Mouse (Mus musculus) G1E (cell line): ENCODE measurements at regions not wholly inside any gene's neighbourhood (a gene's known extent, or its start where the extent isn't known, plus 50 kb on each side); places are given as distances from the start of the nearest gene placed in this dataset.

Experiments
- ATAC-seq: 2 replicates; pipeline ENCODE4 v1.8.0; 2016; ENCODE audit warnings: mild to moderate bottlenecking; ENCODE audit not compliant: insufficient number of reproducible peaks, poor library complexity, low FRiP score, severe bottlenecking; ENCODE audit errors: extremely low read depth
- DNase-seq: peaks from one replicate; pipeline ENCODE4 v3.0.0; 2012; ENCODE audit warnings: low spot score
- H3K27me3 ChIP-seq: 2 replicates; pipeline ENCODE4 v1.6.1; 2012; ENCODE audit warnings: mild to moderate bottlenecking, low read length, inconsistent platforms; ENCODE audit not compliant: insufficient read depth
- H3K36me3 ChIP-seq: replicated peaks from 2 replicates; pipeline ENCODE3; 2012; ENCODE audit warnings: mild to moderate bottlenecking, inconsistent platforms
- H3K4me1 ChIP-seq: 2 replicates; pipeline ENCODE4 v1.6.1; 2012; ENCODE audit warnings: low read depth, low read length, inconsistent platforms, mixed read lengths; ENCODE audit not compliant: insufficient read depth
- H3K4me3 ChIP-seq: 2 replicates; pipeline ENCODE4 v1.5.1; 2012; ENCODE audit warnings: low read depth, mild to moderate bottlenecking, inconsistent platforms, low read length, moderate library complexity, mixed read lengths
- H3K9me3 ChIP-seq: replicated peaks from 2 replicates; pipeline ENCODE4 v1.6.1; 2012; ENCODE audit warnings: inconsistent platforms
- CTCF ChIP-seq: IDR thresholded peaks from 2 replicates; pipeline ENCODE4 v1.5.1; 2012; ENCODE audit warnings: low read depth, low read length, inconsistent platforms, mixed read lengths
- GATA1 ChIP-seq: IDR thresholded peaks from 2 replicates; pipeline ENCODE4 v1.6.1; 2012; ENCODE audit warnings: borderline replicate concordance, low read length, inconsistent platforms, mixed read lengths
- GATA2 ChIP-seq: IDR thresholded peaks from 2 replicates; pipeline ENCODE4 v1.6.1; 2012; ENCODE audit warnings: low read depth, low read length, inconsistent platforms, borderline replicate concordance
- POLR2AphosphoS5 ChIP-seq: IDR thresholded peaks from 2 replicates; pipeline ENCODE4 v1.6.1; 2012; ENCODE audit warnings: low read depth, low read length, inconsistent platforms; ENCODE audit not compliant: insufficient replicate concordance
- TAL1 ChIP-seq: conservative IDR thresholded peaks from 2 replicates; pipeline ENCODE4 v1.6.1; 2012; ENCODE audit warnings: low read depth, low read length, inconsistent platforms, mixed read lengths

DNA sequence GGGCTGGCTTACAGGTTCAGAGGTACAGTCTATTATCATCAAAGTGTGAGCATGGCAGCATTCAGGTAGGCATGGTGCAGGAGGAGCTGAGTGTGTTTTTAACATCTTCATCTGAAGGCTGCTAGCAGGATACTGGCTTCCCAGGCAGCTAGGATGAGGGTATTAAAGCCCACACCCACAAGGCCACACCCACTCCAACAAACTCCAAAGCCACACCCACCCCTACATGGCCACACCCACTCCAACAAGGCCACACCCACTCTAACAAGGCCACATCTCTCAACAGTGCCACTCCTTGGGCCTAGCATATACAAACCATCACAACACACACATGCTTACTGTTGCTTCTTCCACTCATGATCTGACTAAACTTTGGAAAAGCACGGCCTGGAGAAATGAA, 172.5 kb downstream of the Msrb3 start:
- DNase-seq = no peak
- ATAC-seq = no peak
- Histone ChIP-seq H3K27me3 (no peaks in the 10 kb centered on the region), H3K36me3 (no peaks in the 10 kb centered on the region), H3K4me3 (no peak overlapping the region), H3K9me3 (peaks cover 59% of the 10 kb centered on the region), H3K4me1 (no peaks in the 10 kb centered on the region)
- TF ChIP-seq GATA1 (no peak), GATA2 (no peak), TAL1 (no peak), CTCF (no peak), POLR2AphosphoS5 (no peak)

DNA sequence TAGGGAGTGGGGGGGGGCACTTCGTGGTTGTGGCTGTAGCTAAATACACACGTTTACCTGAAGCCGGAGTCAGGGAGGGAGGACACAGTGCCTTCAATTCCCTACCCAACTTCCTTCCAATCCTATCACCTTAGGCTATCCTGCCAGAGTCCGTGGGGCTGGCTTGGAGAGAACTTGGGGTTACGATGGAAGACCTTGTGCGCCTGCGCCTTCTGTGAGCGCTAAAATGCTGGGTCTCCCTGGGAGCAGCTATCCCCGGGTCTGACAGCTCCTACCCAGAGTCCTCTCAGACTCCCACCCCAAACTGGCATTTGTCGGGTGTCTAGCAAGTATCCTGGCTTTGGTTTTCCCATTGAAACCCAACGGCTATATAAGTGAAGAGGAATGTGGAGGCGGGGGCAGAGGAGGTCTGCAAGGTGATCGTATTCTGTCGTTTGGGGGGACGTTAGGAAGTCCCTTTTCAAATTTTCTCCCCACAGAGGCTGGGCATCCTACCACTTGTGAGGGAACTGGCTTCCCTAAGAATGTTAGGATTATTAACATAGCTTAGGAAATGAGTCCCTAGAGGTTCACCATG, 176.9 kb downstream of the Msrb3 start:
- Histone ChIP-seq H3K4me1 (no peaks in the 10 kb centered on the region), H3K36me3 (no peaks in the 10 kb centered on the region), H3K9me3 (peaks cover 57% of the 10 kb centered on the region), H3K4me3 (no peak overlapping the region), H3K27me3 (no peaks in the 10 kb centered on the region)
- no peak for DNase-seq
- no peak for ATAC-seq
- TF ChIP-seq GATA1 (no peak), GATA2 (no peak), CTCF (no peak), TAL1 (no peak), POLR2AphosphoS5 (no peak)

DNA sequence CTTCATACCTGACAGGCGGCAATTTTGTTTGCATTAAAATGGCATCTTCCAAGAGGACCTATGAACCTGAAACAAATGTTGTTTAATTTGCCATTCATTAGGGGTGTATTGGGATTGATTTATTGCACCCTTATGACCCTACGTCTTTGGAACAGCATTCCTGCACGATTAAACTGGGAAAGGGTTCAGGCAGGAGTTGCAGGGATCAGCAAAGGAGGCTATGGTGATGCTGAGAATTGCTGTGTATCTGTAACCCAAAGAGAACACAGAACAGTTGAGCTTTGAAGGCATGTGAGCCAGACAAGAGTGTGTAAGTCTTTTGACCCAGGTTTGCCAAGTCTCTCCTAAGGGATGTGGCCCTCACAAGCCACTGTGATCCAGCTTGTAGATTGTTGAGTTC, 177.9 kb downstream of the Msrb3 start:
- ATAC-seq (no peak), DNase-seq (no peak)
- Histone ChIP-seq H3K36me3 (no peaks in the 10 kb centered on the region), H3K4me1 (no peaks in the 10 kb centered on the region), H3K4me3 (no peak overlapping the region), H3K27me3 (no peaks in the 10 kb centered on the region), H3K9me3 (peaks cover 57% of the 10 kb centered on the region)
- no peak for TF ChIP-seq TAL1
- TF ChIP-seq GATA2 = no peak
- no peak for TF ChIP-seq CTCF
- TF ChIP-seq POLR2AphosphoS5 = no peak
- no peak for TF ChIP-seq GATA1

DNA sequence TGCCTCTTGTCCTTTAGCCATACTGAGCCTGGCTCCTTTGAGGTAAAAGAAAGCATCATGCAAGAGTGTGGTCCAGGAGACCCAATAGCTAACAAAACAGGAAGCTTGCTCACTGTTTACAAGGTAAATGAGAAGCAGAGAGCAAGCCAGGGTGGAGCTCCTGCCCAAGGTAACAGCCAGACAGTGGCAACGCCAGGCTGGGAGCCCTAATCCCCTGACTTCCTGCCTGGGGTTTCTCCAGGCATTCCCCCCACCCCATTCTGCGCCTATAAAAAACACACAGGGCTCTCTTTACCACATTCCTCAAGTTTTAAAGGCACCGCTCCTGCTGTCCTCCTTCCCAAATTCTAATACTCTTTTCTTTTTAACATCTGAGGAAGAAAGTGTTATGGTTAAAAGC, 178.8 kb downstream of the Msrb3 start:
- TF ChIP-seq POLR2AphosphoS5 (no peak), CTCF (no peak)
- Histone ChIP-seq H3K4me1 (no peaks in the 10 kb centered on the region), H3K36me3 (no peaks in the 10 kb centered on the region), H3K27me3 (no peaks in the 10 kb centered on the region), H3K9me3 (peaks cover 57% of the 10 kb centered on the region), H3K4me3 (no peak overlapping the region)
- no peak for DNase-seq
- no peak for ATAC-seq

DNA sequence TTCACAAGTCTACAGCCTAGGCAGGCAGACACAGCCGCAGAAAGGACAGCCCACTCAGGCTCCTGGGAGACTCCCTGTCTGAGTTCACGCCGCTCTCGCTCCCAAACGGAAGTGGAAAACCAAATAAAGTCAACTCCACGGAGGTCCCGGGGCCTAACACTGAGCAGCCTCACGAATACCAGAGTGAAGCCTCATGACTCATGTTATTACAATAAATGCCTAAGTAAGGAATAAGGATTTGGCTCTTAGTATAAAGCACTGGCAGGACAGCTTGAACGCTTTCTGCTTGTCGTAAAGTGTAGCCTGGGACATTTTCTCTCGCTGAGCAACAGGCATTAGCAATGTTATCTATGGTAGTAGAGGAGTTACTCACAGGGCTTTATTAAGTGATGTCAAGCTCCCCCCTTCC, 181.7 kb downstream of the Msrb3 start:
- H3K27me3 ChIP-seq = no peaks in the 10 kb centered on the region
- H3K4me1 ChIP-seq = no peaks in the 10 kb centered on the region
- TF ChIP-seq TAL1 (no peak), GATA1 (no peak), CTCF (no peak), GATA2 (no peak), POLR2AphosphoS5 (no peak)
- ATAC-seq = no peak
- DNase-seq = no peak
- H3K4me3 ChIP-seq = no peak overlapping the region
- no peaks in the 10 kb centered on the region for H3K36me3 ChIP-seq
- H3K9me3 ChIP-seq = peaks cover 45% of the 10 kb centered on the region

DNA sequence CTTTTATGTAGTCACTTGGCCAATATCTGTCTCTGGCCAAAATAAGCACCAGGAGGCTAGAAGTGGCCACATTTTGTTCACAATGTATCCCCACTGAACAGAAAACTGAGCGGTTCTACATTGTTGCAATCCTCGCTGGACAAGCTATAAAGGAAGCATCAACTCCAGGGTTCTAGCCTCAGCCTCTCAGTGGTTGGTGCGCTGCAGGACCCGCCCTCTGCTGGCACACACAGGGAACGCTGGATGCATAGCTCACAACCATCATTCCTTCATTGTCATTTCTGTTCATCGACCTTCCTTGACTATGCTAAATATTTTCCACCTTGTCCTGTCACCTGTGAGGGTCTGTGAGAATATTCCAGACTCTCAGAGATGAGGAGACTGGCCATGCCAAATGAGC, 182.5 kb downstream of the Msrb3 start:
- Histone ChIP-seq H3K36me3 (no peaks in the 10 kb centered on the region), H3K4me3 (no peak overlapping the region), H3K4me1 (no peaks in the 10 kb centered on the region), H3K27me3 (no peaks in the 10 kb centered on the region), H3K9me3 (peaks cover 41% of the 10 kb centered on the region)
- DNase-seq = no peak
- TF ChIP-seq POLR2AphosphoS5 = no peak
- TF ChIP-seq TAL1 = no peak
- no peak for ATAC-seq

DNA sequence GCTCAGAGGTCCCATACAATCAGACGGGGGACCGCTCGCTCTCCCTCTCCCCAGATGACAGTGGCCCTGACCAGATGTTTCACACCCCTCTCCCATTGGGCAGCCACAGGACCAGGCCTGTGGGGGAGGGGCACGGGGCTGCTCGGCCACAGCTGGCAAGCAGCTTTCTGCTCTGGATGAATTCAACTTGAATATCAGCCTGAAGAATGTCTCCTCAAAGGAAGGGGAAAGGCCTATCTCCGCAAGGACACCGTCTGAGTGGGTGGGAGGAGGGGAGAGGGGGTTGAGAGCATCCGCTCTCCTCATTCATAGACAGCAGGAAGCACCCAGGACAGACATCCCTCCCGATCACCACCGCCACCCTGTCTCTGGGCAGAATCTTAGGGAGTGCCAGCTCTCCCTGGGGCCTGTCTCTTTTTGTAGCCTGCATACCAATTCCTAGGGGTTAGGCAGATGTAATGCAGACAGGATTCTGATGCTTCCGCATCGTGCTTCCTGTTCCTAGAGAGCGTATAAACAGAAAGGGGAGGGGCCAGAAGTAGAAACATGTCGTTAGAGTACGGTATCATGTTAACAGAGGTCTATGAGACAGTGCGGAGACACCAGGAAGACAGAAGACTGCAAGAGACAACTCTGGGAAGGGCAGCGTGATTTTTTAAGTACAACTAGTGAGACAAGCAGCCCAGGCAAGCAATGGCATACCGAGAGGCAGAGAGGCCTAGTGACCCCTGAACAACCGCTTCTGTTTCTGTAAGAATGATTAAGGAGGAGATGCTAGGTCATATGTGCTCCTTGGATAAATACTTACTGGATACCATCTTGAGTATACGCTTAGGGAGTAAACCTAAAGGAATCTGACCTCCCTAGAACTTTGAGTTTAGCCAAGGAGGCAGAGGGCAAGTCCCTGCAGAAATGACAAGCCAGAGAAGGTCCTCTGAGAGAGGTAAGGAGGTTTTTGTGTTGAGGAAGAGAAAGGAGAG, 190.8 kb downstream of the Msrb3 start:
- DNase-seq (no peak), ATAC-seq (no peak)
- TF ChIP-seq GATA2 = no peak
- TF ChIP-seq CTCF = no peak
- Histone ChIP-seq H3K4me3 (no peak overlapping the region), H3K36me3 (no peaks in the 10 kb centered on the region), H3K4me1 (no peaks in the 10 kb centered on the region), H3K9me3 (peaks cover 64% of the 10 kb centered on the region), H3K27me3 (no peaks in the 10 kb centered on the region)
